8 mouse cellular contexts compared by ENCODE assay signal in genomic region chr8:70758616-70759561, GRCm38 (mm10). TPM values are rescaled to one million over a fixed set of nuclear protein-coding genes. Genes with fewer than 3 reads are reported as not detected.
DNase-seq lines count a peak whose midpoint lies in the region; ATAC-seq and TF ChIP-seq lines count a peak whose summit lies in the region.
"Had no signal": no experiment of that assay in that cellular context is flagged by ENCODE, and none has a peak within 500 bp of the region (broad histone marks: within the 10 kb centered on the region; RNA-seq: fewer than 3 reads in every experiment).

No protein-coding gene starts in this region.

- WGBS in hindbrain, embryonic 16.5 days: 66% methylated on average over 18 of the region's 19 CpGs
- 73% methylated on average over 19 of the region's 19 CpGs for WGBS in midbrain, embryonic 13.5 days

- H3K36me3 ChIP-seq in hindbrain, embryonic 16.5 days (ENCODE audit: control insufficient read depth, insufficient read depth, low read length): peaks cover 22% of the 10 kb centered on the region
- H3K36me3 ChIP-seq in midbrain, embryonic 13.5 days: peaks cover 32% of the 10 kb centered on the region

- no peak overlapping the region for H3K4me3 ChIP-seq in left cerebral cortex, adult 2 months
- no peak overlapping the region for H3K4me3 ChIP-seq in hindbrain, embryonic 16.5 days (ENCODE audit: low read length)
- H3K4me3 ChIP-seq in midbrain, embryonic 13.5 days (replicated peaks): no peak overlapping the region

- ATAC-seq in hindbrain, embryonic 16.5 days: no peak
- ATAC-seq in midbrain, embryonic 13.5 days: no peak

- no peak overlapping the region for H3K9ac ChIP-seq in hindbrain, embryonic 16.5 days (ENCODE audit: low read depth, low read length)
- 0 out of 2 replicates have a peak overlapping the region, but pooled peaks have one; percentile 28 for H3K9ac ChIP-seq in midbrain, embryonic 13.5 days (replicated peaks)

- H3K27ac ChIP-seq in left cerebral cortex, adult 2 months: no peak overlapping the region; the same call in 1 of the 2 replicates
- peak overlapping the region; percentile 57; the same call in 1 of the 2 replicates for H3K27ac ChIP-seq in hindbrain, embryonic 16.5 days (ENCODE audit: low read depth, low read length)
- no peak overlapping the region; the same call in 1 of the 2 replicates for H3K27ac ChIP-seq in midbrain, embryonic 13.5 days

- intact Hi-C loops in left cerebral cortex, postnatal 4 days (cut with DNase I): no loop called here
- intact Hi-C loops in left cerebral cortex, adult 2 months (cut with DNase I): no loop called here

- H3K9me3 ChIP-seq in hindbrain, embryonic 16.5 days (ENCODE audit: control insufficient read depth, low read length): no peaks in the 10 kb centered on the region
- H3K9me3 ChIP-seq in midbrain, embryonic 13.5 days: no peaks in the 10 kb centered on the region

- TF ChIP-seq CTCF in left cerebral cortex, adult 2 months (IDR thresholded peaks at IDR 0.05): no peak

- DNase-seq in left cerebral cortex, postnatal 4 days: peak; percentile 89
- DNase-seq in left cerebral cortex, adult 2 months (ENCODE audit: extremely low spot score in 1 of 2, low spot score in 2 of 2): no peak
- DNase-seq in adipocyte (ENCODE audit: low spot score): peak; percentile 77
- peak; percentile 68 for DNase-seq in cerebellum, adult 9-10 months
- DNase-seq in ovary, adult 18-20 months (ENCODE audit: low spot score): no peak

- H3K27me3 ChIP-seq in hindbrain, embryonic 16.5 days (replicated peaks; ENCODE audit: control insufficient read depth, insufficient read depth, low read length): no peaks in the 10 kb centered on the region
- no peaks in the 10 kb centered on the region for H3K27me3 ChIP-seq in midbrain, embryonic 13.5 days

- H3K4me2 ChIP-seq in hindbrain, embryonic 16.5 days (ENCODE audit: low read length): peak overlapping the region; percentile 82; the same call in 1 of the 2 replicates
- peak overlapping the region; percentile 99 for H3K4me2 ChIP-seq in midbrain, embryonic 13.5 days (replicated peaks)

- H3K4me1 ChIP-seq in hindbrain, embryonic 16.5 days (ENCODE audit: control insufficient read depth, insufficient read depth, low read depth, low read length): peaks cover 44% of the 10 kb centered on the region
- peaks cover 53% of the 10 kb centered on the region for H3K4me1 ChIP-seq in midbrain, embryonic 13.5 days (replicated peaks)

RNA-seq across cellular contexts. Expression of gene Mpv17l2, which starts 1.9 kb away (rescaled TPM):
- 10 to 100 TPM; 31.7 to 32.6 TPM for total RNA-seq in left cerebral cortex, postnatal 4 days (2021)
- total RNA-seq in left cerebral cortex, adult 2 months (2021): 10 to 100 TPM; 33.3 to 35.7 TPM
- polyA plus RNA-seq in hindbrain, embryonic 16.5 days (2015; fragmentation: Nextera tagmentation; extraction: Ambion mirVana): 48.6 and 49.9 TPM in 2 replicates
- 36.2 and 38.4 TPM in 2 replicates for polyA plus RNA-seq in midbrain, embryonic 13.5 days (2015; fragmentation: Nextera tagmentation; extraction: Ambion mirVana)

RNA-seq across cellular contexts. Expression of gene Rab3a, which starts 4.4 kb away (rescaled TPM):
- 100 to 1,000 TPM; 414 to 476 TPM for total RNA-seq in left cerebral cortex, postnatal 4 days (2021)
- total RNA-seq in left cerebral cortex, adult 2 months (2021): 100 to 1,000 TPM; 808 to 835 TPM
- 622 and 635 TPM in 2 replicates for polyA plus RNA-seq in hindbrain, embryonic 16.5 days (2015; fragmentation: Nextera tagmentation; extraction: Ambion mirVana)
- 261 and 275 TPM in 2 replicates for polyA plus RNA-seq in midbrain, embryonic 13.5 days (2015; fragmentation: Nextera tagmentation; extraction: Ambion mirVana)

RNA-seq across cellular contexts. Expression of gene Pik3r2, which starts 17.6 kb away (rescaled TPM):
- total RNA-seq in left cerebral cortex, postnatal 4 days (2021): 100 to 1,000 TPM; 187 to 198 TPM
- total RNA-seq in left cerebral cortex, adult 2 months (2021): 100 to 1,000 TPM; 159 to 160 TPM
- polyA plus RNA-seq in hindbrain, embryonic 16.5 days (2015; fragmentation: Nextera tagmentation; extraction: Ambion mirVana): 115 and 118 TPM in 2 replicates
- polyA plus RNA-seq in midbrain, embryonic 13.5 days (2015; fragmentation: Nextera tagmentation; extraction: Ambion mirVana): 78.9 and 87.2 TPM in 2 replicates

RNA-seq across cellular contexts. Expression of gene Pde4c, which starts 35.4 kb away (rescaled TPM):
- under 1 TPM; 0.56 to 0.66 TPM for total RNA-seq in left cerebral cortex, postnatal 4 days (2021)
- 1 to 10 TPM; 1.9 to 3.0 TPM for total RNA-seq in left cerebral cortex, adult 2 months (2021)
- polyA plus RNA-seq in hindbrain, embryonic 16.5 days (2015; fragmentation: Nextera tagmentation; extraction: Ambion mirVana): 0.19 and 0.42 TPM in 2 replicates
- 0.15 and 0.28 TPM in 2 replicates for polyA plus RNA-seq in midbrain, embryonic 13.5 days (2015; fragmentation: Nextera tagmentation; extraction: Ambion mirVana)

RNA-seq across cellular contexts. Expression of gene Gm3336, which starts 40.5 kb away (rescaled TPM):
- total RNA-seq in left cerebral cortex, postnatal 4 days (2021): not detected
- total RNA-seq in left cerebral cortex, adult 2 months (2021): not detected
- polyA plus RNA-seq in hindbrain, embryonic 16.5 days (2015; fragmentation: Nextera tagmentation; extraction: Ambion mirVana): 0.19 TPM in 1 of 2 replicates, not detected in the other
- not detected in 2 replicates for polyA plus RNA-seq in midbrain, embryonic 13.5 days (2015; fragmentation: Nextera tagmentation; extraction: Ambion mirVana)
- total RNA-seq: layer of hippocampus, postnatal 36 days had no signal

Comparison
In these comparisons a context has a peak if more than half of its experiments do, and no peak if none do; other contexts are left out.
1. DNase-seq: peak in left cerebral cortex, postnatal 4 days (single experiment), adipocyte (single experiment) and cerebellum, adult 9-10 months (single experiment); none in left cerebral cortex, adult 2 months (0 of 2) and ovary, adult 18-20 months (single experiment).